Mouse (Mus musculus) brain, embryonic 14.5 days (tissue): ENCODE measurements around the gene Ptcd2.

Source experiments
- CTCF ChIP-seq: fragments of 200-500 bp; IDR thresholded peaks from 2 replicates; pipeline ENCODE4 v1.5.1; 2012; ENCODE audit warnings: inconsistent platforms, mild to moderate bottlenecking, moderate library complexity, borderline replicate concordance; ENCODE audit not compliant: insufficient read depth, insufficient read length; ENCODE audit errors: extremely low read depth
- POLR2A ChIP-seq: fragments of 200-500 bp; IDR thresholded peaks from 2 replicates; pipeline ENCODE4 v1.6.1; 2012; ENCODE audit warnings: mild to moderate bottlenecking, inconsistent platforms, borderline replicate concordance; ENCODE audit not compliant: poor library complexity, insufficient read depth, insufficient read length, severe bottlenecking; ENCODE audit errors: extremely low read depth

DNA sequence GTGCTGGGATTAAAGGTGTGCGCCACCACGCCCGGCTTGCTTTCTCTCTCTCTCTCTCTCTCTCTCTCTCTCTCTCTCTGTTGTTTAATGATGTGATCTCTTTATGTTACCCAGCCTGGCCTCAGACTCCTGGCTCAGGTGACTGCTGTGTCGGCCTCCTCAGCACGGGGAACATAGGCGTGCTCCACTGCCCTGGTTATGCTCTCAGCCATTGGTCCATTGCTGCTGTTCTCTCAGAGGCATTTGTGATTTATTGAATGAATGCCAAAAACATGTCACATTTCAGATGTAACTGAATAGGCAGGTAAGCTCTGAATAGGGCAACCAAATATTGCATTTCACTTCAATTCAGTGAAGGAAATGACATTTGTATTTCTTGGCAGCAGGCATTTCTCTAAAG lies 41.4 kb upstream of the Ptcd2 start:
- no peak for TF ChIP-seq CTCF
- no peak for TF ChIP-seq POLR2A
